Mouse (Mus musculus) ES-E14 (cell line): ENCODE measurements around the gene Nos1ap.

Experiments used
- CHD2 ChIP-seq: IDR thresholded peaks from 2 replicates; pipeline ENCODE4 v1.6.1; 2014; ENCODE audit warnings: mild to moderate bottlenecking, low read depth, low read length, inconsistent platforms
- HCFC1 ChIP-seq: IDR thresholded peaks from 2 replicates; pipeline ENCODE4 v1.6.1; 2012; ENCODE audit warnings: low read length, inconsistent platforms, borderline replicate concordance; ENCODE audit not compliant: insufficient read depth
- MAFK ChIP-seq: IDR thresholded peaks from 2 replicates; pipeline ENCODE4 v1.6.1; 2014; ENCODE audit warnings: mild to moderate bottlenecking, low read depth, low read length, inconsistent platforms; ENCODE audit not compliant: insufficient read depth
- ZC3H11A ChIP-seq: IDR thresholded peaks from 2 replicates; pipeline ENCODE4 v1.6.1; 2012; ENCODE audit warnings: low read depth, mild to moderate bottlenecking, inconsistent platforms, low read length, borderline replicate concordance
- ZNF384 ChIP-seq: IDR thresholded peaks from 2 replicates; pipeline ENCODE4 v1.6.1; 2012; ENCODE audit warnings: low read depth, low read length, inconsistent platforms

- TF ChIP-seq HCFC1 (no peak), ZNF384 (no peak), CHD2 (no peak), ZC3H11A (no peak), MAFK (no peak)
These were observed 38.8 kb downstream of the Nos1ap start for GRCm38 (mm10) chr1:170550649-170551440.
